Mouse (Mus musculus) right cerebral cortex, adult 18-20 months (tissue): ENCODE measurements around the gene Mpp3.

Source experiments
- DNase-seq: peaks from one replicate; pipeline ENCODE4 v3.0.0; 2022; ENCODE audit warnings: mixed read lengths

Mpp3 gene

DNA sequence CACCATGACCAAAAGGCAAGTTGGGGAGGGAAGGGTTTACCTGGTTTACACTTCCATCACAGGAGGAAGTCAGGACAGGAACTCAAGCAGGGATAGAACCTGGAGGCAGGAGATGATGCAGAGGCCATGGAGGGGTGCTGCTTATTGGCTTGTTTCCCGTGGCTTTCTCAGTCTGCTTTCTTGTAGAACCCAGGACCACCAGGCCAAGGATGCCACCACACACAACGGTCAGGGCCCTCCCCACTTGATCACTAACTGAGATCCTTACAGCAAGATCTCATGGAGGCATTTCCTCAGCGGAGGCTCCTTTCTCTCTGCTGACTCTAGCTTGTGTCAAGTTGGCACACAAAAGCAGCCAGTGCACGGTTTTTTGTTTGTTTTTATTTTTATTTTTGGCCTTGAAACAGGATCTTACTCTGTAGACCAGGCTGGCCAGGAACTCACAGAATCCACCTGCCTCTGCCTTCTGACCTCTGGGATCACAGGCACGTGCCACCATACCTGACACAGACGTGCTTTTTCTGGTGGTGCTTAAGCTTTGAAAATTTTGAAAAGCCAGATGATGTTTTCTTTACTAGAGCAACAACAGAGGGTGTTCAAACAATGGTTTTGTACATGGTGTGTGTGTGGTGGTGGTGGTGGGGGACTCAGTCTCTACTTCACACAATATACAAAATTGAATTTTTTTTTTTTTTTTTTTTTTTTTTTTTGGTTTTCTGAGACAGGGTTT, at the start of gene Mpp3:
Mpp3 (minus strand) TSS at position 375 of the 730 bp plus-strand sequence.
- DNase-seq = no peak

DNA sequence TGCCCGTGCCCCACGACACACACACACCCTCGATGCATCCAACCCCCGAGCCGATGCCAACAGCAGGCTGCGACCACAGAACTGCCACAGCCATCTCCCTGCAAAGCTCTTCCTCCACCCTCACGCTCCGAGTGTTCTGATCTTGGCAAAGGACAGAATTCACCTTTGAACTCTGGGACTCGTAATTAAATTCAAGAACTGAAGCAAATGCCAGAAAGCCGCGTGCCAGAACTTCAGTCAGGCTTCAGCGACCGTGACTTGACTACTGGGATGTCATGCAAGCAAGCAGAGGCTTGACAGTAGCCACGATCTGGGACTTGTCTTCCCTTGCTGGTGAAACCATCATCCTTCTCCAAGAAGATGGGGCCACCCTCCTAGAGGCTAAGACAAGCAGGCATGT, 45.5 kb upstream of the Mpp3 start:
- DNase-seq = no peak

GRCm38 (mm10) chr11:102072729-102073128, 44.5 kb upstream of the Mpp3 start:
- no peak for DNase-seq

- DNase-seq = no peak
Observed at GRCm38 (mm10) chr11:102070426-102070825, 42.2 kb upstream of the Mpp3 start.

GRCm38 (mm10) chr11:102069633-102070032, 41.4 kb upstream of the Mpp3 start:
- DNase-seq = no peak

DNA sequence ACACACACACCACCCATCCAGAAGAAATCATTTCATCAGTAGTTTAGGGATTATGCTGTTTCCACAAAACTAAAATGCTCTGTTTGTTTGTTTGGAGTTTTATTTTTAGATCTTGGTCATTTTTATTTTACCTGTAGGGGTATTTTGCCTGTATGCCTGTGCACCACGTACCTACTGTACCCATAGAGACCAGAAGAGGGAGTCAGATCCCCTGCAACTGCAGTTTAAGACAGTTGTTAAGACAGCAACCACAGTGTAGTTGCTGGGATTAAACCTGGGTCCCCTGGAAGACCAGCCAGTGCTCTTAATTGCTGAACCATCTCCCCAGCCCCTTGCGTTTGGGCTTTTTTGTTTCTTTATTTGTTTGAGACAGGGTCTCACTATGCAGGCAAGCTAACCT, 40.7 kb upstream of the Mpp3 start:
- no peak for DNase-seq

DNA sequence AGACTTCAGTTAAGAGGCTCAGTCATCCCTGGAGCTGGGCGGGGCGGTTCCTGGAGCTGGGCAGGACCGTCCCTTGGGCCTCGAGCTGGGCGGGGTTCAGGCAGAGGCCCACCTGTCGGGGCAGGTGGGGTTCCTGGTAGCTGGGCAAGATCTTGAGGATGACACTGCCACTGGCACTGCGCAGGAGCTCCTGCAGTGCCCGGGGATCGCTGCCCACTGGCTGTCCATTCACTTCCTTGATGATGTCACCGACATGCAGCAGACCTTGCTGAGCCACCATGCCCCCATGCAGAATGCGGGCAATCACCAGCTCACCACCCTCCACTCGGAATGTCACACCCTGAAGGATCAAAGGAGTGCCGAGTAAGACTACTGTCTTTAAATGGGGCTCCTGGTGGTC, 34.8 kb upstream of the Mpp3 start:
- no peak for DNase-seq

- DNase-seq = no peak
Observed at GRCm38 (mm10) chr11:102061941-102062473, 33.7 kb upstream of the Mpp3 start.

GRCm38 (mm10) chr11:102061236-102061940, 33.1 kb upstream of the Mpp3 start:
- peak; percentile 79 for DNase-seq

DNA sequence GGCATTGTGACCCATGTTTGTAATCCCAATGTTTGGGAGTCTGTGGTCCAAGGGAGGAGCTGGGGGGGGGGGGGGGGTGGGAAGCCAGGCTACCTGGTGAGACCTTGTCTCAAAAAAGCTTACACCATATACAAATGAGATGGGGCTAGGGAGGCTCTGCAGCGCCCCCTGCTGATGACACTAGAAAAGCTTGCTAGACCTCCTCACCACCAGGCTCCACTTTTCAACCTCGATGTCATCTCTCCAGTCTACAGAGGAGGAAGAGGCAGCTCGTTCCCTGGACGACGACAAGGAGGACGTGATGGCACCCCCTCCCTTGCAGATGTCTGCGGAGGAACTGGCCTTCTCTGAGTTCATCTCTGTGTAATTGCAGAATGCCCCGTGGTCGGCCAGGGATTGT, 25.6 kb upstream of the Mpp3 start:
- peak; percentile 39 for DNase-seq

GRCm38 (mm10) chr11:102053183-102053582, 24.9 kb upstream of the Mpp3 start:
- DNase-seq = no peak

DNA sequence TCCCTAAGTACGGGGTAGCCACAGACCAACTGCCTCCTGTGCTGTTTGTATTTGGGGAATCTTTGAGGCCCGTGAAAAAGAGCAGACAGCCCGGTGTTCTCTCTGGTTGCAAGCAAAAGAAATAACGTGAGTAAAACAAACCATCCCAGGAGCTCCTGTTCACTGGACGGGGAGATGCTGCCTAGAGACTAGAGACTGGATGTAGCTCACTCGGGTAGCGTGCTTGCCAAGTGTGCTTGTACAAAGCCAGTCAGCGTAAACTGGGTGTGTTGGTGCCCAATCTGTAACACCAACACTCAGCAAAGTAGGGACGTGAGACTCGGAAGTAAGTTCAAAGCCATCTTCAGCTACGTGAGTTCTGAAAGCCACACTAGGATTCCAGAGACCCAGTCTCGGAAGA, 24.4 kb upstream of the Mpp3 start:
- DNase-seq = no peak

DNA sequence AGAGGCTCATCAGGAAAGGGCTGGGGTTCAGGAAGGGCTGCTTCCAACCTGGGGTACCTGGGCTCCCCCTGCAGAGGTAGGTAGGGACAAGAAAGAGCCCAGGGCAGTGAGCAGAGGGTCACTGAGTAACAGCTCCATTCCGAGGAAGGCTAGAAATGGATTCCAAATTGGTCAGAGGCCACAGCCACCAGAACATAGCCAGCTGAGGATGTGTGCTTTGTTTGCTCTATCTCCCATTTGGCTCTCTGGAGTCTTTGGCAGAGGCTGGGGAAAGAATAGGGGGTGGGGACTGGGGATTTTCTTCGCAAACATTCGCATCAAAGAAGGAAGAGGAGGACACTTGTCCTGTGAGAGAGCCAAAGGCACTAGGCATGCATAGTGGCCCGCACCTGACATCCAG, 23.7 kb upstream of the Mpp3 start:
- no peak for DNase-seq

DNA sequence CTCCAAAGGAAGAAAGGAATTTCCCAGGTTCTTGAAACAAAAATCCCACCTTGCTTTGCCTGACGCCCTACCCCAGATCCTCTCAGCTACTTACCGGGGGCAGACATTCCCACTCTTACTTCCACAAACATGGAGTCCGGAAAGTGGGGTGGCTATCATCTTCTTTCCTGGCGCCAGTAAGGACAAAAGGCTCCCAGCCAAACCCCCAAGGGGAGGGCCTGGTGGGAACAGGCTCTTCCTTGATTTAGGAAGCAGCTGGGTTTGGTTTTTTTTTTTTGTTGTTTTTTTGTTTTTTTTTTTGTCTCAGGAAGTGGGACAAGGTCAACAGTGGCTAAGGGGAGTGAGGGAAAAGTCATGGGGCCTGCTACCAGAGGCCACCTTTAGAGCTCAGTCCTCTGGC, 23.3 kb upstream of the Mpp3 start:
- no peak for DNase-seq

GRCm38 (mm10) chr11:102049875-102050482, 21.7 kb upstream of the Mpp3 start:
- no peak for DNase-seq

GRCm38 (mm10) chr11:102046607-102047006, 18.3 kb upstream of the Mpp3 start:
- DNase-seq = no peak

- DNase-seq = no peak
Observed at GRCm38 (mm10) chr11:102044691-102045212, 16.5 kb upstream of the Mpp3 start.

DNA sequence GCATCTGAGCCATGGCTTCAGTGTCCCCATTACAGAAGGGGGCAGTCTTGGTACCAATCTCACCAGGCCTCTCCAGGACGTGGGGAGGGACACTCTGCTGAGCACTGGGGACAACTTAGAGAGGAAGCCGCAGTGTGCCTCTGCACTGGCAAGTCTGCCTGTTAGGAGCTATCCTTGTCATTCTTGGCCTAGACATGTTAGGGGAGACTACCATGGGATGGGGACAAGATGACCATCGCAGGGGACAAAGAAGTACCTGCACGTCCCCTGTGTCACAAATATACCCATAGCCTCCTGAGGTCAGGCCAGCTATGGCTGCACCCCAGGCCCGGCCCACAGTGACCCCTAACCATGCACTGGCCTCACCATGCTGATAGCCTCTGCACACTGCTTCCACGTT, 15.1 kb upstream of the Mpp3 start:
- no peak for DNase-seq

DNA sequence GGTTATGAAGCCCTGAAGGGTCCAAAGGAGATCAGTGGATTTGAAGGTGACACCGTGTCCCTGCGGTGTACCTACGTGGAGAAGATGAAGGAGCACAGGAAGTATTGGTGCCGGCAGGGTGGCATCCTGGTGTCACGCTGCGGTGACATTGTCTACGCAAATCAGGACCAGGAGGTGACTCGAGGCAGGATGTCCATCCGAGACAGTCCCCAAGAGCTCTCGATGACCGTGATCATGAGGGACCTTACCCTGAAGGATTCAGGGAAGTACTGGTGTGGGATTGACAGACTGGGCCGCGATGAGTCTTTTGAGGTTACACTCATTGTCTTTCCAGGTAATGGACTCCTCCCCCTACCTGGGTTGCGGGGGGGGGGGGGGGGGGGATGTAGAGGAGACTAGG, 14.7 kb upstream of the Mpp3 start:
- no peak for DNase-seq

DNA sequence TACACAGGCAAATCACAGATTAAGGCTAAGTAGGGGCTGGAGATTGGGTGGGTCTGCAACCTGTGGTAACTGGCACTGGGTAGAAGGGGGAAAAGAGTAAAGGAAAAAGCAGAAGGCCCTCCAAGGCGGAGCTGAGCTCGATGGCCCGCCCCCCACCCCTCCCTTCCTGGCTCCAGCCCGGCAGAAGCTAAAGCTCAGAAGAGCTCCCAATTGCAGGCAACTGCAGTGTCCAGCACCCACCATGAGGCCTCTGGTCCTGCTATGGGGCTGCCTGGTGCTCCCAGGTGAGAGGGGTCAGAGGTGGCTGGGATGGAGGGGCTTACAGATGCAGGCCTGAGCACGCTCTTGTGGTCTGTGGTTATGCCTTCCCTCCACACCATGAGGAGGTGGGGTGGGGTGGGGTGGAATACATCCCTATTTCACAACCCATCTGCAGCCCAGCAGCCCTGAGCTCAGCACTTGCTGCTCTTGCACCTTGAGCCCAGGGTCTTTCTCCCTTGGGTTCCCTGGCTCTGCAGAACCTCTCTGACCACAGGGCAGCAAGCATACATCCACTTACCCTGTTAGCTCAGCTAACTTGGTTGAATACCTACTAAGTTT, 13.2 kb upstream of the Mpp3 start, which contains the start of gene Cd300lg:
Cd300lg (plus strand) TSS at position 160 of the 600 bp plus-strand sequence.
- no peak for DNase-seq

- DNase-seq = no peak
Observed at GRCm38 (mm10) chr11:102040646-102041045, 12.4 kb upstream of the Mpp3 start.

GRCm38 (mm10) chr11:102040138-102040524, 11.9 kb upstream of the Mpp3 start:
- DNase-seq = peak; percentile 51

DNA sequence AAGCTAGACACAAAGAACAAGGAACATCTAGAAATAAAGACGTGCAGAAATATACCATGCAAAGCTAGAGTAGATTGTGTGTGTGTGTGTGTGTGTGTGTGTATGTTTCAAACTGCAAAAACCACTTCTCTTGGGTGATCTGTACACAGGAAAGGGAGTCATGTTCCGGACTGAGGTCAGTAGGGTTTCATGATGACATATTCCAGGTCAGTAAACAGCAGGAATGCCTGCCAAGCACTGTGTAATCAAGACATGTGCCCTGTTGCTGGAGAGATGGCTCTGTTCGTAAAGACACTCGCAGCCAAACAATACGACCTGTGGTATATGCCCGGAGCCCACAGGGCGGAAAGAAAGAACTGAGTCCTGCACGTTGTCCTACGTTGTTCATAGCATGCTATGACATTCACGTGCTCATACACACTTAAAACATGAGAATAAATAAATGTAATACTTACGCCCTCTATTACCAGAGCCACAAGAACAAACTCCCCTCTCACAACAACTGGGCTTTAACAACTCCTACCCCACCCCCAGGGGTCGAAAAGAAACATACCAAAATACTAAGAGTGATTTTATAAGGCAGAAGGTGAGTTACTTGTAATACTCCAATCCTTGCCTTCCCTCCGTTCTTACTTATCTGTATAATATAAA, 11.4 kb upstream of the Mpp3 start:
- no peak for DNase-seq
